ENCODE assay signal across 1 mouse cellular context in genomic region chr4:46195781-46196487, GRCm38 (mm10).
TF ChIP-seq lines count a peak whose summit lies in the region.

TSS of gene Xpa (minus strand) at chr4:46196311.

TF ChIP-seq in MEL, 35 proteins besides CTCF, POLR2A, EP300 and RAD21 (continued from another document):
- TF ChIP-seq TBP (IDR thresholded peaks at IDR 0.05; ENCODE audit: low read depth, low read length) (peak; percentile 83), HCFC1 (IDR thresholded peaks at IDR 0.05; ENCODE audit: low read depth, low read length) (peak; percentile 84), BHLHE40 (IDR thresholded peaks at IDR 0.05; ENCODE audit: borderline replicate concordance, low read depth, low read length) (no peak), ZKSCAN1 (IDR thresholded peaks at IDR 0.05; ENCODE audit: low read depth, low read length) (no peak), GABPA (IDR thresholded peaks at IDR 0.05; ENCODE audit: low read depth, low read length) (no peak), NELFE (IDR thresholded peaks at IDR 0.05; ENCODE audit: low read depth, low read length) (peak; percentile 96), E2F4 (IDR thresholded peaks at IDR 0.05; ENCODE audit: borderline replicate concordance, low read depth, low read length) (peak; percentile 31; the same call in 1 of the 2 replicates)
